Mouse (Mus musculus) forebrain, embryonic 12.5 days (tissue): ENCODE data around the gene Yes1. TPM values are rescaled to one million over a fixed set of nuclear protein-coding genes. Genes with fewer than 3 reads are reported as not detected.
"Not testable (repeated sequence)": the region's sequence is repeated elsewhere in the genome, so short reads cannot be mapped to it uniquely, and the experiment has no call there.

Experiments used
- ATAC-seq: fragments of 200-750 bp; cut with Nextera tagmentation; 2 replicates; pipeline ENCODE4 v1.8.0; 2017; ENCODE audit warnings: moderate TSS enrichment; ENCODE audit not compliant: low FRiP score
- H3K27ac ChIP-seq: fragments of 300-500 bp; sonication (generic); 2 replicates; pipeline ENCODE4 v1.5.1; 2016; ENCODE audit warnings: mild to moderate bottlenecking
- H3K27me3 ChIP-seq: fragments of 300-500 bp; sonication (generic); 2 replicates; pipeline ENCODE4 v1.6.1; 2016; ENCODE audit warnings: mild to moderate bottlenecking
- H3K36me3 ChIP-seq: fragments of 300-500 bp; sonication (generic); replicated peaks from 2 replicates; pipeline ENCODE4 v1.6.1; 2016; ENCODE audit warnings: mild to moderate bottlenecking
- H3K4me1 ChIP-seq: fragments of 300-500 bp; sonication (generic); 2 replicates; pipeline ENCODE4 v1.6.1; 2016
- H3K4me2 ChIP-seq: fragments of 300-500 bp; sonication (generic); 2 replicates; pipeline ENCODE4 v1.6.1; 2016; ENCODE audit warnings: mild to moderate bottlenecking, moderate library complexity
- H3K4me3 ChIP-seq: fragments of 300-500 bp; sonication (generic); replicated peaks from 2 replicates; pipeline ENCODE4 v1.5.1; 2016; ENCODE audit warnings: mild to moderate bottlenecking
- H3K9ac ChIP-seq: fragments of 300-500 bp; sonication (generic); 2 replicates; pipeline ENCODE4 v1.6.1; 2016; ENCODE audit warnings: mild to moderate bottlenecking
- H3K9me3 ChIP-seq: fragments of 300-500 bp; sonication (generic); 2 replicates; pipeline ENCODE4 v1.6.1; 2016
- WGBS: fragments of 180-500 bp; shearing (Covaris S2); methylation state at CpG from one replicate; pipeline ENCODE4 v1.1.7; 2016; 5-methylcytosine and 5-hydroxymethylcytosine counted together
- polyA plus RNA-seq: library from polyadenylated mRNA; unstranded; fragments of >200 nt; fragmentation: Nextera tagmentation; extraction: Ambion mirVana; gene quantifications from 2 replicates; pipeline ENCODE4 v1.2.1, GENCODE M21; 2016

Gene Yes1
- polyA plus RNA-seq, 1 experiment from 2014 or later: 34.2 TPM

DNA sequence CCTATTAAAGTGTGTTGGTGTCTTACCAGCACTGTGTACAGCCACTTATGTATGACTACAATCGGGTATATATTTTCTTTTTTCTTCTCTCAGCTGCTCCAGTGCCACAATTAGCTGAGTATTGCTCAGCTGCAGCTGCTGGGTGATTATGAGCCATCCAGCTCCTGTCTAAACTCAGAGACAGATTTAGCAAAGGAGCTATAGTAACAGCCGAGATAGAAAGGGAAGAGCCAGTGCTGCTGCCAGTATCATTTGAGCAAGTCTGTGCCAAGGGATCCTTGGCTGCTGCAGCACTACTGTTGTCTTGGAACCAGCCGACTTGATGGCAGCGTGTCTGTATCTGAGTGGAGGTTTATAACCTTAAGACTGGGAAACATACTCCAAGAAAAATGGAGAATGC is 3.7 kb downstream of the Yes1 start:
- no peak overlapping the region for H3K9ac ChIP-seq
- 0 out of 2 replicates have a peak overlapping the region, but pooled peaks have one; percentile 31 for H3K27ac ChIP-seq
- ATAC-seq: no peak
- no peak overlapping the region; the same call in 1 of the 2 replicates for H3K4me2 ChIP-seq
- WGBS: 65% methylated on average over 4 of the region's 4 CpGs
- H3K4me1 ChIP-seq: peaks cover 9% of the 10 kb centered on the region; the same call in 1 of the 2 replicates
- no peak overlapping the region for H3K4me3 ChIP-seq
- H3K9me3 ChIP-seq: no peaks in the 10 kb centered on the region
- no peaks in the 10 kb centered on the region for H3K36me3 ChIP-seq
- H3K27me3 ChIP-seq: no peaks in the 10 kb centered on the region

DNA sequence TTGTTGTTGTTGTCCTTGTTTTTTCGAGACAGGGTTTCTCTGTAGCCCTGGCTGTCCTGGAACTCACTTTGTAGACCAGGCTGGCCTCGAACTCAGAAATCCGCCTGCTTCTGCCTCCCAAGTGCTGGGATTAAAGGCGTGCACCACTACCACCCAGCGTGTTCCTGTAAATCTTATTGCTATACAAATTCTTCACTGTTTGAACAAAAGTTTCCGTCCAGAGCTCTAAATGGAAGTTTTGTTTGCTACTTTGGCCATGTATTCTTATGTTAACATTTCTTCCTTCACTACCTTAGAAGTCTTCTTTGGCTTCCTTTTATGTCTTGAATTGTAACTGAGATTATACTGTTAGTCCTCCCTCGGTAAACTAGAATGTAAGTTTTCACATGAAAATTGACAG is 5.5 kb downstream of the Yes1 start:
- not testable (repeated sequence) for H3K4me3 ChIP-seq, H3K36me3 ChIP-seq, H3K4me1 ChIP-seq, H3K27me3 ChIP-seq, H3K4me2 ChIP-seq, H3K27ac ChIP-seq, H3K9me3 ChIP-seq, H3K9ac ChIP-seq, ATAC-seq
- 85% methylated on average over 7 of the region's 7 CpGs for WGBS

DNA sequence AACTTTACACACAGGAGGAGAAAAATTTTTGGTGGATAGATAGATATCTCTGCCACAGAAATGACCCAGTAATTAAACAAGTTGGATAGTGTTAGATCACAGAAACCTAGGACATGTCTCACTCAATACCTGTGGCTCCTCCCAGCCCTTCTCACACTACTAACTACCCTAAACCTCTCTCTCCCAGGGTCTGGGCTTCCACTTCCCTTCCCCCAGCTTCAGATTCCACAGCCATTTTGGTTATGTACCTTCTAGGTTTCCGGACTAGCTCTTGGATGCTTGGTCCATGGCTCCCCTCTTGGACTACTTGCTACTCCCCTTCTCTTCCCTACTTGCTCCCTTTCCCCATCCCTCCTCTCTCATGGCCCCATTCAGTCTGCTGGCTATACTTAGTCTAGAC is 6.9 kb downstream of the Yes1 start:
- no peaks in the 10 kb centered on the region for H3K36me3 ChIP-seq
- no peak overlapping the region for H3K9ac ChIP-seq
- H3K4me2 ChIP-seq: no peak overlapping the region
- peaks cover 6% of the 10 kb centered on the region; the same call in 1 of the 2 replicates for H3K4me1 ChIP-seq
- no peak overlapping the region for H3K4me3 ChIP-seq
- no peak overlapping the region for H3K27ac ChIP-seq
- ATAC-seq: no peak
- no peaks in the 10 kb centered on the region for H3K9me3 ChIP-seq
- H3K27me3 ChIP-seq: no peaks in the 10 kb centered on the region
- 86% methylated on average over 1 of the region's 1 CpGs for WGBS

DNA sequence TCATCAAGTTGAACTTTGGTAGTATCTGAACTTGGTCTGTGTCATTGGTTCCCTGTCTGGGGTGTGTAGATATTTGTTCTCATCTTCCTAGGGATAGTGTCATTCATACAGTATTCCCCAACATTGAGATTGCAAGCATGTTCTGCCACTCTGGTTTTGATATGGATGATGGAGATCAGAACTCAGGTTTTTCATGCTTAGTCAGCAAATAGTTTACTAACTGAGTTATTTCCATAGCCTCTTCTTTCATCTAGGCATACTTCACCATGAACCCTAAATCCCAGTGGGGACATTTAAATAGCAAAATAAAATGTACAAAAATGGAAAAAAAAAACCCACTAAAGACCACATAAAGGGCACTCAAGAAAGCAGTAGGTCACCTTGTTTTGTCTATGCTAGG is 12.7 kb downstream of the Yes1 start:
- H3K36me3 ChIP-seq: no peaks in the 10 kb centered on the region
- no peak overlapping the region for H3K9ac ChIP-seq
- no peaks in the 10 kb centered on the region for H3K9me3 ChIP-seq
- H3K4me1 ChIP-seq: no peaks in the 10 kb centered on the region
- no peak overlapping the region for H3K4me3 ChIP-seq
- no peak overlapping the region for H3K27ac ChIP-seq
- ATAC-seq: no peak
- H3K4me2 ChIP-seq: no peak overlapping the region
- no peaks in the 10 kb centered on the region for H3K27me3 ChIP-seq

DNA sequence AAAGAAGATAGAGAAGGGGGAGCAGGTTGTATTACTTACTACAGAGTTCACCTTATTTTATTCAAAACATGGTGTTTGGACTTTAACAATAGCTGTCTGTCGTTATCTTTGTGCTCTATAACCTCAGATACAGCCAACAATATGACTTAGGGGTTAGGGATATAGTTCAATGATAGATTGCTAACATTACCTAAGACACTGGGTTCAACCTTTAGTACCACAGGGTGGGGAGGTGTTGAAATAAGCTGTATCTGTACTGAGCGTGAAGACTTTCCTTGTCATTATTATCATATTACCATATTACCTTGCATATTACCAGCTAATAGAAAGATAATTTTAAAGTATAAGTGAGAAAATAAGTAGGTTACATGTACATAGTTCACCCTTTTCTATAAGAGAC is 13.8 kb downstream of the Yes1 start:
- no peaks in the 10 kb centered on the region for H3K9me3 ChIP-seq
- 88% methylated on average over 2 of the region's 2 CpGs for WGBS
- H3K9ac ChIP-seq: no peak overlapping the region
- no peak overlapping the region for H3K4me3 ChIP-seq
- ATAC-seq: no peak
- H3K4me2 ChIP-seq: no peak overlapping the region
- H3K27me3 ChIP-seq: no peaks in the 10 kb centered on the region
- H3K36me3 ChIP-seq: no peaks in the 10 kb centered on the region
- H3K27ac ChIP-seq: no peak overlapping the region
- no peaks in the 10 kb centered on the region for H3K4me1 ChIP-seq

DNA sequence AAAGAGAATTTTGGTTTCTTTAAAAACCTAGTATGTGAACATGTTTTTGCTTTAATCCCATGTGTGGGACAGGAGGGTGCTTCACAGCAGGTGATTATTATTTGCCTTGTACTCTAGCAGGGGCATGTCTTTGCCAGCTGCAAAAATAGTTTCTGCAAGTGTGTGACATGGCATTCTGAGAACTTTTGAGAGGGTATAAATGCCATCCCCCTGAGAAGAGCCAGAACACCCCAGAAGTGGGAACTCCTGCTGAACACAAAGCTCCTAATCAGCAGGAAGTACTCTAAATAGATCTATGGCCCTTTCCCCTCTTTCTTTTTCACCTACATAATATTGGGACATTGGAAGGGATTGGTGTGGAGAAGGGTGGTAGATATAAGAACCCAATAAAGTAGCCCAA is 22.2 kb downstream of the Yes1 start:
- H3K4me3 ChIP-seq: no peak overlapping the region
- H3K27ac ChIP-seq: no peak overlapping the region
- no peaks in the 10 kb centered on the region for H3K9me3 ChIP-seq
- ATAC-seq: no peak
- no peaks in the 10 kb centered on the region for H3K4me1 ChIP-seq
- H3K27me3 ChIP-seq: no peaks in the 10 kb centered on the region
- H3K36me3 ChIP-seq: no peaks in the 10 kb centered on the region
- H3K4me2 ChIP-seq: no peak overlapping the region
- no peak overlapping the region for H3K9ac ChIP-seq

DNA sequence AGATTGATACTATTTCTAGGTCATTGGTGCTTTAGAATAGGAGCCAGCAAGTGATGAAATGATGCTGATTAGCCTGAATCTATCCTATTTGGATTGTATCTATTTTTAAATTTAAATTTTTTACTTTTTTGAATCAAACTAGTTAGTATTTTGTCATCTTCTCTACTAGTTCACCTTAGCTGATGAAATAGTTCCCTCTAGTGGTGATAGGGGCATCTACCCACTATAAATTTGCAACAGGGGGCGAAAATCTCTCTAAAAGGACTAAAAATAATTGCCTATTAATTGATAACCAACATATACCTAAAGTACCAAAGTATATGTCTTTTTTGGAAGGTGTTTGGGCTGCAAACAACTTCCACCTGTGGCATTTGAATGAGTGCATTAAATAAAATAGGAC is 46.4 kb downstream of the Yes1 start:
- 64% methylated on average over 1 of the region's 1 CpGs for WGBS
- H3K4me3 ChIP-seq: no peak overlapping the region
- no peak overlapping the region for H3K9ac ChIP-seq
- no peak overlapping the region for H3K27ac ChIP-seq
- no peaks in the 10 kb centered on the region for H3K27me3 ChIP-seq
- H3K9me3 ChIP-seq: no peaks in the 10 kb centered on the region
- ATAC-seq: no peak
- peaks cover 7% of the 10 kb centered on the region; the same call in 1 of the 2 replicates for H3K36me3 ChIP-seq
- H3K4me2 ChIP-seq: no peak overlapping the region
- no peaks in the 10 kb centered on the region for H3K4me1 ChIP-seq

DNA sequence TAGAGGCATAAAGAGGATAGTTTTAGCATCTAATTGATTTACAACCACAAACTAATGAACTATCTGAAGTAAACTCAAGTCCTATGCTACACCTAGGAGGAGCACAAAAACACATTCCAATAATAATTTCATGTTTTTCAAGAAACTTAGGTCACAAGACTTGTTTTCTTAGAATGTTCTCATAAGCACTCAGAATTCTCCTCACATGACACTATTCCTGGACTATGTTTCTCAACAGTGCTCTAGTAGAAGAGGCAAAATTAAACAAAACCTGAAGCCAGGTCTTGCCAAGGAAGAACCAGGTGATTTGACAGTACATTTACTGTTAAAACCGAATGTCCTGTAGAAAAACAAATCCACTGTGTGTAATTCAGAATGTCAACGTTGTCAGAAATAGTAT is 71.5 kb downstream of the Yes1 start:
- peaks cover 12% of the 10 kb centered on the region; the same call in 1 of the 2 replicates for H3K36me3 ChIP-seq
- no peak overlapping the region for H3K4me2 ChIP-seq
- H3K4me1 ChIP-seq: no peaks in the 10 kb centered on the region
- H3K27me3 ChIP-seq: no peaks in the 10 kb centered on the region
- H3K9me3 ChIP-seq: no peaks in the 10 kb centered on the region
- no peak overlapping the region for H3K27ac ChIP-seq
- H3K9ac ChIP-seq: no peak overlapping the region
- H3K4me3 ChIP-seq: no peak overlapping the region
- 39% methylated on average over 2 of the region's 2 CpGs for WGBS
- ATAC-seq: no peak

DNA sequence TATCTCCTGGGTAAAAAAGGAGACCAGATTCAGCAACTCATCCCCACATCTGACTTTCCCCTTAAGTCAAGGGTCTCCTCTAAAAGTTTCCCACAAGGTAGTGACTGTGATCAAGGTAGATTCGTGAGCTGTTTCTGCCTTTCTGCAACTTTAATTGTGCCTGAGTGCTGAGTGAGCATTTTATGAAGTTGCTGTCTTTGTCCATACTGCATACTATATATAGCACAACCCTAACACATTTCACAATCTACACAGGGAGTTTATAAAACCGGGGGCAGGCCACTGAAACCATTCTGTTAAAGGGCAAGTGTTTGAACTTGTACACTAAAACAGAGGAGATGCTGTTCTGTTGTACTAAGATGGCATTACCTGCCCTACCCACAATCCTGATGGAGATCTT is 82.4 kb downstream of the Yes1 start:
- H3K4me3 ChIP-seq: no peak overlapping the region
- no peak overlapping the region for H3K27ac ChIP-seq
- no peaks in the 10 kb centered on the region for H3K4me1 ChIP-seq
- H3K27me3 ChIP-seq: no peaks in the 10 kb centered on the region
- no peaks in the 10 kb centered on the region for H3K36me3 ChIP-seq
- no peak overlapping the region for H3K4me2 ChIP-seq
- no peak overlapping the region for H3K9ac ChIP-seq
- WGBS: 67% methylated on average over 2 of the region's 2 CpGs
- ATAC-seq: no peak
- H3K9me3 ChIP-seq: no peaks in the 10 kb centered on the region

DNA sequence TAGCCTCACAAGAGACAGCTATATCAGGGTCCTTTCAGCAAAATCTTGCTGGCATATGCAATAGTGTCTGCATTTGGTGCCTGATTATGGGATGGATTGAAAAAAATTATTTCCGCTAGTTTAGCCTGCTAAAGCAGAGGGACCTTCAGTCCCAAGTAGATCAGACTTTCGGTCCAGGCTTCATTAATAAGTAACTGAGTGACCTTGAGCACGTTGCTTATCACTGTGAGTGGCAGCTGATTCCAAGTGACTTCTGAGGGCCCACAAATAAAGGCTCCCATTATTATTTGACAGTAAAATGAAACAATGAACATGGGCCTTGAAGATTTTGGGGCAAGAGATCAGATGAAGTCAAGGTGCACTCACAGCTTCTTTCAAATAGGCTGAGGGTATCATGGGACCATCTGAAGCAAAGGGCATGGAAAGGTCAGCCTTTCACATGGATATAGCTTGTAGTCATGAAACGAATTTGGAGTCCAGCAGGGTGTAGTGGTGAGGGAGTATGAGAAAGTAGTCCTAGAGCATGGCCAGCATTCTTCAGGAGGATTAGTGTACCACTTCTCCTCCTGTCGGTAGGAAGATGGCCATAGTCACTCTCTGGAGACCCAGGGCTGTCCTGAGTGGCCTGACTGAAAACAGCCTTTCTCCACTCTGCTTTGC is 86.4 kb downstream of the Yes1 start:
- no peaks in the 10 kb centered on the region for H3K9me3 ChIP-seq
- ATAC-seq: no peak
- H3K36me3 ChIP-seq: no peaks in the 10 kb centered on the region
- no peak overlapping the region for H3K27ac ChIP-seq
- H3K4me2 ChIP-seq: no peak overlapping the region
- 77% methylated on average over 5 of the region's 5 CpGs for WGBS
- H3K27me3 ChIP-seq: no peaks in the 10 kb centered on the region
- no peak overlapping the region for H3K4me3 ChIP-seq
- no peak overlapping the region for H3K9ac ChIP-seq
- H3K4me1 ChIP-seq: no peaks in the 10 kb centered on the region

DNA sequence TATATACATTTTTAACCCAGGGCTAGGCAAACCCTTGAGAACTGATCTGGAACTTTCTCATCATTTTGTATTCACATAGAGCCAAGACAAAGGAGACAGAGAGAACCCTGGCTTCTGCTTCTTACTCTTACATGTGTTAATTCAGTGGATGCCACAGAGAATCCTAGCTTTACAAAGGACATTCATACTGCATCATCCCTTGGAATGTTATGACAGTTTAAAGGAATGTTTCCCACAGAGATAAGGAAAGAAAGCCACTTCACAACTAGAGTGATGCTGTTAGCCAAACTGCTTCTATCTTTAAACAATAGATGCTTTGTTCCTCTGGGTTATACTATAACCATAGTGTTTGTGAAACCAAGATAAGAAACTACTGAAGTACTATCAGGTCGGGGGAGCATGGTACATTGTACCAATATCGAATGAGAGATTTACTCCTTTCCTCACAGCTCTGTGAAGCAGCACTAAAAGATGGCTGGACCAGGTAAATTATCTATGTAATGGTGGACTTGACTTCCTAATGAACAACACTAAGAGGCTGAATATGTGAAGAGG is 95.3 kb downstream of the Yes1 start:
- H3K4me3 ChIP-seq: no peak overlapping the region
- H3K36me3 ChIP-seq: no peaks in the 10 kb centered on the region
- 91% methylated on average over 2 of the region's 2 CpGs for WGBS
- no peak overlapping the region for H3K9ac ChIP-seq
- ATAC-seq: no peak
- no peak overlapping the region for H3K27ac ChIP-seq
- no peaks in the 10 kb centered on the region for H3K27me3 ChIP-seq
- H3K9me3 ChIP-seq: no peaks in the 10 kb centered on the region
- H3K4me2 ChIP-seq: no peak overlapping the region
- no peaks in the 10 kb centered on the region for H3K4me1 ChIP-seq

DNA sequence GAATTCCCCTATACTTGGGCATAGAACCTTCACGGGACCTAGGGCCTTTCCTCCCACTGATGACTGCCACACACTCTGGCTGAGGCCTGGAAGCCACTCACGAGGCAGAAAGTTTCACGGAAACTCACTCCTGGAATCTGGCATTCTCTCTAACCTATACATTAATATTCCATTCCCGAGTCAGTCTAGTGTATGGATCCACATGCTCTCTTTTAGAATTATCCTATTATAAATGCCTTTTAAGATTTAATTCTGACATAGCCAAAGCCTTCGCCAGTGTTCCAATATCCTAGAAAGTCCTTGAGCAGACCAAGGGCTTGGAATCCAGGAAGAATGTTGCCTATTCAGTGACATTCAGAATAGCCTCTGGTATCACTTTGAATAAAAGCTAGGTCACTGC is 100.5 kb downstream of the Yes1 start:
- H3K4me2 ChIP-seq: no peak overlapping the region
- H3K4me3 ChIP-seq: no peak overlapping the region
- no peak overlapping the region for H3K9ac ChIP-seq
- H3K36me3 ChIP-seq: no peaks in the 10 kb centered on the region
- WGBS: 72% methylated on average over 5 of the region's 5 CpGs
- H3K9me3 ChIP-seq: no peaks in the 10 kb centered on the region
- H3K27ac ChIP-seq: no peak overlapping the region
- peaks cover 5% of the 10 kb centered on the region; the same call in 1 of the 2 replicates for H3K4me1 ChIP-seq
- ATAC-seq: no peak
- H3K27me3 ChIP-seq: no peaks in the 10 kb centered on the region
